Mouse (Mus musculus): Measurements from ENCODE around the gene Lrpprc. TPM values are rescaled to one million over a fixed set of nuclear protein-coding genes. Genes with fewer than 3 reads are reported as not detected.
A peak's percentile ranks its signal among the peaks of the same experiment; 100 is the strongest.

Lrpprc gene
- polyA plus RNA-seq, 1 experiment from 2014 or later: 52.9 TPM

DNA sequence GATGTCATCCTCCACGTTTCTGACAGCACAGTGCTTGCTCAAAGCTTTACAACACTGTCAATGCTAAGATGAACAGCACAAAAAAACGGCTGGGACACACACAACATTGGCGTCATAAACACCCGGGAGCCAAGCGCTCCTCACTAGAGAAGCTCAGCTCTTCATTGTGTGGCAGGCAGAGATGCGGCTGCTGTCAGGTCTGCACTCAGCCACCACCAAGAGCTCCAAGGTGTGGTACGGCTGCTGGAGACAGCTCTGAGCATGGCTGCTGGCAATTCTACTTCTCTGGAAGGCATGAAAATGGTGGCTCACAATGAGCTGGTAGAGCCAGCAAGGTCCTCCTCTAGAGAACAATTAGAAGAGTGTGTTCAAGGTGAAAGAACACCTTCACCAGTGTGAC is 81.8 kb downstream of the Lrpprc start:
- no peak overlapping the region for H3K27ac ChIP-seq
- 79% methylated on average over 7 of the region's 7 CpGs for WGBS

DNA sequence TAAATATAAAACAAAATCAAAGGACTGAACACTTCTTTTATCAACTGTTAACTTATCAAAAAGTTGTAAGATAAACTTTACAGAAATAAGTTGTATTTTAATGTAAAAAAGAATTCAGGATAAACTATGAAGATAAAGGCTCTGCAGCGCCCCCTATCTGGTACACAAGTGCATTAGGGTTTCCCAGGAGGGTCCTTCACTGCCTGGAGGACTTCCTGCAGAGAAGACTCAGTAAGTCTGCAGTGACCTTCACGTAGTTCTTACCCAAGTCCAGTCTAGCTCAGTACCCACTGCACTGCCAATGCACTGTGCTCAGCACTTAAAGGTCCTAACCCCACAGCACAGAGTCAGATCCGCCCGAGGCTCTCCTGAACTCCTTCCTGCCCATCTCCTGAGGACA is 83.2 kb downstream of the Lrpprc start:
- Histone ChIP-seq H3K4me3 (no peak overlapping the region), H3K36me3 (peaks cover 20% of the 10 kb centered on the region; the same call in 1 of the 2 replicates), H3K4me2 (replicated peaks) (no peak overlapping the region), H3K4me1 (peaks cover 25% of the 10 kb centered on the region), H3K9me3 (no peaks in the 10 kb centered on the region), H3K9ac (no peak overlapping the region), H3K27ac (no peak overlapping the region), H3K27me3 (replicated peaks) (peaks cover 7% of the 10 kb centered on the region; the same call in 1 of the 2 replicates)
- ATAC-seq (ENCODE audit: low FRiP score, low read depth): no peak
- WGBS: 70% methylated on average over 4 of the region's 4 CpGs

More for the DNA sequence above, 81.8 kb downstream of the Lrpprc start:
- peak overlapping the region; percentile 12; the same call in 1 of the 2 replicates for H3K4me2 ChIP-seq (replicated peaks)
- peaks cover 20% of the 10 kb centered on the region; the same call in 1 of the 2 replicates for H3K36me3 ChIP-seq
- peaks cover 9% of the 10 kb centered on the region for H3K27me3 ChIP-seq (replicated peaks)
- peaks cover 20% of the 10 kb centered on the region for H3K4me1 ChIP-seq
- no peaks in the 10 kb centered on the region for H3K9me3 ChIP-seq
- ATAC-seq (ENCODE audit: low FRiP score, low read depth): no peak
- H3K4me3 ChIP-seq: no peak overlapping the region
- H3K9ac ChIP-seq: no peak overlapping the region

- H3K4me1 ChIP-seq: peaks cover 11% of the 10 kb centered on the region
- no peak overlapping the region for H3K27ac ChIP-seq
- no peak overlapping the region for H3K9ac ChIP-seq
- no peaks in the 10 kb centered on the region for H3K9me3 ChIP-seq
- no peak overlapping the region for H3K4me2 ChIP-seq (replicated peaks)
- WGBS: 34% methylated on average over 5 of the region's 5 CpGs
- H3K27me3 ChIP-seq (replicated peaks): no peaks in the 10 kb centered on the region
- H3K36me3 ChIP-seq: no peaks in the 10 kb centered on the region
- H3K4me3 ChIP-seq: no peak overlapping the region
- ATAC-seq (ENCODE audit: low FRiP score, low read depth): peak; percentile 56; the same call in 1 of the 2 replicates
Observed at GRCm38 (mm10) chr17:84698727-84699126, 91.9 kb downstream of the Lrpprc start.

DNA sequence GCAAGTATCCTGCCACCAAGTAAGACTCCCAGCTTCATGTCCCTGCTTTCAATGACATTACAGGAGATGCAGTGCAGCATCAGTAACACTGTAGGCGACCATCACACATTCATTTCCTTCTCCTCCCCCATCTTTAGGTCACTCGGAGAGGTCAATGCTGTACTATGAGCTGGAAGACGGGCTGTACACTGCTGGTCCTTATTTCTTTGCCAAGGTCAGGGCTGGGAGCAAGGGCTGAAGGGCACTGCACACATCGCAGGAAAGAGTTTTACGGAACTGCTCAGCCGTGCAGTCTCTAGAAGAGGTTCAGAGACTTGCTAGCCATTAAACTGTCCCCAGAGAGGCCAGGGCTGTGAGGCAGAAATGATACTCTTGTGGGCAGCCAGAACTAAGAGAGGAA is 94.1 kb downstream of the Lrpprc start:
- H3K9ac ChIP-seq: no peak overlapping the region
- no peak for ATAC-seq (ENCODE audit: low FRiP score, low read depth)
- H3K4me1 ChIP-seq: 0 out of 2 replicates have a peak, but pooled peaks cover 2% of the 10 kb centered on the region
- no peaks in the 10 kb centered on the region for H3K36me3 ChIP-seq
- WGBS: 58% methylated on average over 6 of the region's 6 CpGs
- no peak overlapping the region for H3K4me3 ChIP-seq
- no peak overlapping the region for H3K27ac ChIP-seq
- no peak overlapping the region for H3K4me2 ChIP-seq (replicated peaks)
- no peaks in the 10 kb centered on the region for H3K9me3 ChIP-seq
- no peaks in the 10 kb centered on the region for H3K27me3 ChIP-seq (replicated peaks)

GRCm38 (mm10) chr17:84693741-84694140 is 96.8 kb downstream of the Lrpprc start:
- Histone ChIP-seq H3K36me3 (no peaks in the 10 kb centered on the region), H3K9me3 (no peaks in the 10 kb centered on the region), H3K4me3 (no peak overlapping the region), H3K4me2 (replicated peaks) (no peak overlapping the region), H3K27ac (no peak overlapping the region), H3K9ac (no peak overlapping the region), H3K27me3 (replicated peaks) (no peaks in the 10 kb centered on the region), H3K4me1 (0 out of 2 replicates have a peak, but pooled peaks cover 2% of the 10 kb centered on the region)
- 91% methylated on average over 2 of the region's 2 CpGs for WGBS
- ATAC-seq (ENCODE audit: low FRiP score, low read depth): no peak

- no peaks in the 10 kb centered on the region for H3K36me3 ChIP-seq
- H3K27me3 ChIP-seq (replicated peaks): no peaks in the 10 kb centered on the region
- no peak overlapping the region for H3K4me3 ChIP-seq
- ATAC-seq (ENCODE audit: low FRiP score, low read depth): no peak
- no peak overlapping the region for H3K9ac ChIP-seq
- H3K9me3 ChIP-seq: no peaks in the 10 kb centered on the region
- H3K4me1 ChIP-seq: no peaks in the 10 kb centered on the region
- no peak overlapping the region for H3K27ac ChIP-seq
- no peak overlapping the region for H3K4me2 ChIP-seq (replicated peaks)
- WGBS: 88% methylated on average over 5 of the region's 5 CpGs
Observed at GRCm38 (mm10) chr17:84690111-84690510, 100.5 kb downstream of the Lrpprc start.

GRCm38 (mm10) chr17:84689316-84689715 is 101.3 kb downstream of the Lrpprc start:
- no peak overlapping the region for H3K4me3 ChIP-seq
- ATAC-seq (ENCODE audit: low FRiP score, low read depth): no peak
- no peaks in the 10 kb centered on the region for H3K27me3 ChIP-seq (replicated peaks)
- no peak overlapping the region for H3K9ac ChIP-seq
- no peaks in the 10 kb centered on the region for H3K9me3 ChIP-seq
- no peaks in the 10 kb centered on the region for H3K4me1 ChIP-seq
- 87% methylated on average over 5 of the region's 5 CpGs for WGBS
- H3K4me2 ChIP-seq (replicated peaks): no peak overlapping the region
- no peaks in the 10 kb centered on the region for H3K36me3 ChIP-seq
- H3K27ac ChIP-seq: no peak overlapping the region

DNA sequence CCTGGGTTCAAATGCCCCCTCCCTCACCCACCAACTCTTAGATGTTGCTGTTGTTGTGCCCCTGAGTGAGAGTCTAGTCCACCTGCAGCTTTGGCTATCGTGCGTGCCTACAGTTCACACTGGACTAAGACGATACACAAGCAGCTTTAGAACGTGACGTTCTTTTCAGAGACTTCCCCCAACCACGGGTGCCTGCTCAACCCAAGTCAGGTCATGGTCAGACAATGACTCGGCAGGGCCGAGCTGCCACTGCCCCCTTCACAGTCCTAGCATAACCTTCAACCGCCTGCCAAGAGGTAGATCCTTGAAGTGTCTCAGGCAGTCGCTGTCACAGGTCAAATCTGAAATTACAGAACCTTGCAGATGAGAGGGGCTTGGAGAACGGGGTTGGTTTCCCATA is 101.8 kb downstream of the Lrpprc start:
- 90% methylated on average over 11 of the region's 11 CpGs for WGBS
- no peak for ATAC-seq (ENCODE audit: low FRiP score, low read depth)
- no peak overlapping the region for H3K4me3 ChIP-seq

GRCm38 (mm10) chr17:84687994-84688393 is 102.6 kb downstream of the Lrpprc start:
- H3K27me3 ChIP-seq (replicated peaks): no peaks in the 10 kb centered on the region
- no peak overlapping the region for H3K4me3 ChIP-seq
- 83% methylated on average over 5 of the region's 5 CpGs for WGBS
- no peaks in the 10 kb centered on the region for H3K9me3 ChIP-seq
- H3K9ac ChIP-seq: no peak overlapping the region
- H3K27ac ChIP-seq: no peak overlapping the region
- no peaks in the 10 kb centered on the region for H3K36me3 ChIP-seq
- no peak overlapping the region for H3K4me2 ChIP-seq (replicated peaks)
- ATAC-seq (ENCODE audit: low FRiP score, low read depth): no peak
- H3K4me1 ChIP-seq: no peaks in the 10 kb centered on the region

More for the DNA sequence above, 101.8 kb downstream of the Lrpprc start:
- Histone ChIP-seq H3K9me3 (no peaks in the 10 kb centered on the region), H3K9ac (no peak overlapping the region), H3K36me3 (no peaks in the 10 kb centered on the region), H3K4me2 (replicated peaks) (no peak overlapping the region), H3K27me3 (replicated peaks) (no peaks in the 10 kb centered on the region), H3K4me1 (no peaks in the 10 kb centered on the region), H3K27ac (no peak overlapping the region)

DNA sequence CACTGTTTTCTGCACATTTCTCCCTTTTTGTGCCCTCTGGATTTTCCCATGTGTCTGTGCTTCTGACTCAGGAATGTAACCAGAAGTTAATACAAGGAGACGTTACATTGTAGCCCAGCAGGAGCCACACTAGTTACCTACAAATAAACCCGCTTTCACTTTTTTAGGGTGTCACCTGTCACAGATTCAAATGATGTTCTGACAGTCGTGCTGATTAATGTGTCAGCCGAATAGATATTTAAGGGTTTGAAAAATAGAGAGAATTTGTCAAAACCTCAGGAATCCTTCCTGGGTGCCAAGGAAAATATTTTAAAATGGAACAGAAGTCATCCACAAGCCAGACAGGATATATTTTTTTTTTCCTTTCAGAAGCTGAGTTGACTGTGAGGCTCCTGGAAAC is 105.3 kb downstream of the Lrpprc start:
- no peaks in the 10 kb centered on the region for H3K9me3 ChIP-seq
- no peak overlapping the region for H3K9ac ChIP-seq
- ATAC-seq (ENCODE audit: low FRiP score, low read depth): no peak
- no peaks in the 10 kb centered on the region for H3K36me3 ChIP-seq
- no peak overlapping the region for H3K27ac ChIP-seq
- H3K27me3 ChIP-seq (replicated peaks): no peaks in the 10 kb centered on the region
- H3K4me3 ChIP-seq: no peak overlapping the region
- WGBS: 79% methylated on average over 4 of the region's 4 CpGs
- H3K4me2 ChIP-seq (replicated peaks): no peak overlapping the region
- H3K4me1 ChIP-seq: no peaks in the 10 kb centered on the region

DNA sequence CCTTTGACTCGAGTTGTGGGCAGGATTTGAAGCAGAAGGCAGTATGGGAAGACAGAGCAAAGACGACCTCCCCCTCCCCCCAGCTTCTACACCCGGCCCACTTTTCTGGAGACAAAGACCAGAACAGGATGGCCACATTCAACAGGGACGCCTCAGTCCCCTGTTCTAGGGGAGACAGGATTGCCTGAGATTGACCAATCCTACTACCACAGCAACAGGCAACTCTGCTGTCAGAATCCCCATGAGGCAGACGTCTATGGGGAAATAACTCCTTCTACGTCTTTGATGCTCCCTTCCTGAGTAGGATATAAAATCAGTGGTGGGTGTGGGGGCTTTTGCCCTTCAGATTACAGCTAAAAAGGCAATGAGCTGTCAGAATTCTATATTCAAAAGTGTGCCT is 106.3 kb downstream of the Lrpprc start:
- 48% methylated on average over 6 of the region's 6 CpGs for WGBS
- Histone ChIP-seq H3K4me2 (replicated peaks) (no peak overlapping the region), H3K9ac (no peak overlapping the region), H3K27me3 (replicated peaks) (no peaks in the 10 kb centered on the region), H3K4me1 (no peaks in the 10 kb centered on the region), H3K4me3 (no peak overlapping the region), H3K36me3 (no peaks in the 10 kb centered on the region), H3K9me3 (no peaks in the 10 kb centered on the region), H3K27ac (no peak overlapping the region)
- no peak for ATAC-seq (ENCODE audit: low FRiP score, low read depth)

- 77% methylated on average over 18 of the region's 18 CpGs for whole genome bisulfite sequencing
- H3K4me2 ChIP-seq (replicated peaks): no peak within 1 kb of the TSS
- no peaks in the 10 kb centered on the region for H3K9me3 ChIP-seq
- no peaks in the 10 kb centered on the region for H3K36me3 ChIP-seq
- H3K4me3 ChIP-seq: no peak within 1 kb of the TSS
- H3K27ac ChIP-seq: no peak within 1 kb of the TSS
- H3K9ac ChIP-seq: no peak within 1 kb of the TSS
- no peak for ATAC-seq (ENCODE audit: low FRiP score, low read depth)
- H3K27me3 ChIP-seq (replicated peaks): no peaks in the 10 kb centered on the region
- H3K4me1 ChIP-seq: no peaks in the 10 kb centered on the region
Observed at GRCm38 (mm10) chr17:84682734-84683717, 107.6 kb downstream of the Lrpprc start, which contains the start of gene Abcg5. Gene Abcg5 (minus strand): TSS chr17:84683011.

Data from neural tube, embryonic 12.5 days (tissue).